Mouse (Mus musculus) midbrain, embryonic 14.5 days (tissue): ENCODE results near the gene Slc45a1. TPM values are rescaled to one million over a fixed set of nuclear protein-coding genes. Genes with fewer than 3 reads are reported as not detected.

Source experiments
- ATAC-seq: fragments of 200-750 bp; cut with Nextera tagmentation; 2 replicates; pipeline ENCODE4 v1.8.0; 2017; ENCODE audit warnings: moderate number of reproducible peaks, moderate library complexity; ENCODE audit not compliant: low FRiP score, low TSS enrichment
- DNase-seq: peaks from one replicate; pipeline ENCODE4 v3.0.0-alpha.2; 2015
- H3K27ac ChIP-seq: fragments of 300-500 bp; sonication (generic); replicated peaks from 2 replicates; pipeline ENCODE4 v1.5.1; 2014; ENCODE audit warnings: mild to moderate bottlenecking, low read depth, low read length, moderate library complexity
- H3K27me3 ChIP-seq: fragments of 300-500 bp; sonication (generic); 2 replicates; pipeline ENCODE4 v1.6.1; 2014; ENCODE audit warnings: low read length, control low read depth, mixed read lengths; ENCODE audit not compliant: control insufficient read depth, insufficient read depth
- H3K36me3 ChIP-seq: fragments of 300-500 bp; sonication (generic); 2 replicates; pipeline ENCODE4 v1.6.1; 2014; ENCODE audit warnings: low read length, control low read depth; ENCODE audit not compliant: control insufficient read depth, insufficient read depth
- H3K4me1 ChIP-seq: fragments of 300-500 bp; sonication (generic); 2 replicates; pipeline ENCODE4 v1.6.1; 2014; ENCODE audit warnings: mild to moderate bottlenecking, antibody characterized with exemption, low read length, control low read depth; ENCODE audit not compliant: control insufficient read depth, insufficient read depth
- H3K4me2 ChIP-seq: fragments of 300-500 bp; sonication (generic); 2 replicates; pipeline ENCODE4 v1.6.1; 2014; ENCODE audit warnings: mild to moderate bottlenecking, low read length, moderate library complexity
- H3K4me3 ChIP-seq: fragments of 300-500 bp; sonication (generic); replicated peaks from 2 replicates; pipeline ENCODE4 v1.5.1; 2014; ENCODE audit warnings: low read depth, low read length
- H3K9ac ChIP-seq: fragments of 300-500 bp; sonication (generic); replicated peaks from 2 replicates; pipeline ENCODE4 v1.6.1; 2014; ENCODE audit warnings: mild to moderate bottlenecking, low read length, moderate library complexity
- H3K9me3 ChIP-seq: fragments of 300-500 bp; sonication (generic); 2 replicates; pipeline ENCODE4 v1.6.1; 2016; ENCODE audit warnings: low read length, control low read depth, mixed read lengths; ENCODE audit not compliant: control insufficient read depth
- WGBS: fragments of 180-500 bp; shearing (Covaris S2); extraction: QIAGEN DNeasy Blood & Tissue Kit; methylation state at CpG from one replicate; pipeline ENCODE4 v1.1.7; 2014; 5-methylcytosine and 5-hydroxymethylcytosine counted together
- polyA plus RNA-seq: library from polyadenylated mRNA; unstranded; fragments of >200 nt; fragmentation: Nextera tagmentation; extraction: Ambion mirVana; gene quantifications from 2 replicates; pipeline ENCODE4 v1.2.1, GENCODE M21; 2014

Slc45a1 gene
- polyA plus RNA-seq, 1 experiment from 2014 or later = 28.0 TPM

DNA sequence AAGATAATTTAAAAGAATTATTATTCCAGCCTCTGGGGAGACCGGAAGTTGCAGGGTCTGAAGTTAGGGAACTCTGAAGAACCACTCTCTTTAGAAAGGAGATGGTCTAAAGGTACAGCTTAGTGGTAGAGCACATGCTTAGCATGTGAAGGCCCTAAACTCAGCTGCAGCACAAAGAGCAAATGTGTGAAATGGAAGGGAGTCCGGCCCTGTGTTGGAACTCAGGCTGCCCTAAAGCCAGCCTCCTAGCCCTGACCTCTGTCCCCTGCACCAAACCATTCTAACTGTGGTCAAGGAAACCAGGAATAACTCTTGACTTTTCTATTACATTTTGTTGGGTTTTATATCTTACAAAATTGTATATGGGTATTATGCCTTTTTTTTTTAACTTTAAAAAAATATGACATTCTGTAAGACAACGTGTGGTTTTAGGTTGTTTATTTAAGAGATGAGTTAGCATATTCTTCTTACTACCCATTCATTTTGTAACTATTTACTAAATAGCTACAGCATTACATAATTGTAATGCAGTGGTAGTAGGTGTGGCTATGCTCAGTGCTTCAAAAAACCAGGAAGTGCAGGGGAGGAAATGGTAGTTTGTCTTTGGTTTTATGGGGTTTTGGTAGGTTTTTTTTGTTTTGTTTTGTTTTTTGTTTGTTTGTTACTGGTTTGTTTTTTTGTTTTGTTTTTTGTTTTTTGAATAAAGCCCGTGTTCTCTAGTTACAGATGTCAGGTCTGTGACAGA is 58.3 kb downstream of the Slc45a1 start:
- ATAC-seq = no peak
- Histone ChIP-seq H3K27ac (no peak overlapping the region), H3K36me3 (no peaks in the 10 kb centered on the region), H3K9me3 (no peaks in the 10 kb centered on the region), H3K9ac (no peak overlapping the region), H3K27me3 (no peaks in the 10 kb centered on the region), H3K4me3 (no peak overlapping the region), H3K4me2 (no peak overlapping the region), H3K4me1 (peaks cover 11% of the 10 kb centered on the region; the same call in 1 of the 2 replicates)
- no peak for DNase-seq
- 88% methylated on average over 4 of the region's 4 CpGs for WGBS

DNA sequence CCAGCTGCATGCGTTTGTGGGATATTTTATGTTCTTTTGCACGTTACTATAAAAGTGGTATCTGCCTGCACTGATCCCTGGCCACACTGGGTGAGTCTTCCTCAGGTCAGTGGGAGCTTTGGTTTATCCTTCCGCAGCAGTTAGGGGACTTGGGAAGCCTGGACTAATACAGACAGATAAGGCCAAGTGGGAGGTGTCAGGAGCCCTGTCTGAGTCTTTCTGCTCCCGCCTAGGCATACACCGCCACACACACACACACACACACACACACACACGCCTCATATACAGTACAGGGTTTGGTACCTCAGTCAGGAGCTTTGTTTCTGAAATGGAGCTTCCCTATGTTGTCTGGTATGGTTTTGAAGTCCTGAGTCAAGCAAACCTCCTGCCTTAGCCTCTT is 59.9 kb downstream of the Slc45a1 start:
- no peak for DNase-seq
- no peak overlapping the region for H3K4me2 ChIP-seq
- 77% methylated on average over 6 of the region's 6 CpGs for WGBS
- H3K27me3 ChIP-seq = no peaks in the 10 kb centered on the region
- H3K4me3 ChIP-seq = no peak overlapping the region
- no peaks in the 10 kb centered on the region for H3K36me3 ChIP-seq
- no peaks in the 10 kb centered on the region for H3K9me3 ChIP-seq
- no peak overlapping the region for H3K27ac ChIP-seq
- ATAC-seq = no peak
- peaks cover 18% of the 10 kb centered on the region for H3K4me1 ChIP-seq
- H3K9ac ChIP-seq = no peak overlapping the region

DNA sequence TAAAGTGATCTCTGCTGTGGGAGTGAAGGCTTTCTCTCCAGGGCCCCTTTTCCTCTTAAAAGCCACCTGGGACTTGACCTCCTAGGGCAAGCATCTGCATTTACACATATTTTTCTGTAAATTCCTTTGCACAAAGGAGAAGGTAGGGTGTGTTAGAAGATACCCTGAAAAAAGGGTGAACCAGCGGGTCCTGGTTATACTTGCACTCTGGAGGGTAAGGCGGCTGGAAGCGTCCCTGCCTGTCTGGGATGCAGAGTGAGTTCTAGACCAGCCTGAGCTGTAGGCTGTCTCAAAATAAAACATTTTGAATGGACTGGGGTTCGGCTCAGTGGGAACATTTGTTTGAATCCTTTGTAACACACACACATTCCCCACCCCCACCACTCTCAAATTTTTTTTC is 60.4 kb downstream of the Slc45a1 start:
- Histone ChIP-seq H3K4me2 (no peak overlapping the region), H3K27me3 (no peaks in the 10 kb centered on the region), H3K9me3 (no peaks in the 10 kb centered on the region), H3K9ac (no peak overlapping the region), H3K36me3 (no peaks in the 10 kb centered on the region), H3K4me1 (peaks cover 23% of the 10 kb centered on the region), H3K27ac (no peak overlapping the region), H3K4me3 (no peak overlapping the region)
- ATAC-seq (no peak), DNase-seq (no peak)
- WGBS = 74% methylated on average over 4 of the region's 4 CpGs

- ATAC-seq = no peak
- Histone ChIP-seq H3K4me1 (peaks cover 27% of the 10 kb centered on the region), H3K9ac (no peak overlapping the region), H3K36me3 (no peaks in the 10 kb centered on the region), H3K9me3 (no peaks in the 10 kb centered on the region), H3K27me3 (no peaks in the 10 kb centered on the region), H3K27ac (no peak overlapping the region), H3K4me3 (no peak overlapping the region), H3K4me2 (no peak overlapping the region)
- no peak for DNase-seq
- WGBS = 45% methylated on average over 3 of the region's 3 CpGs
These were observed 61.2 kb downstream of the Slc45a1 start for GRCm38 (mm10) chr4:150590621-150591282.

DNA sequence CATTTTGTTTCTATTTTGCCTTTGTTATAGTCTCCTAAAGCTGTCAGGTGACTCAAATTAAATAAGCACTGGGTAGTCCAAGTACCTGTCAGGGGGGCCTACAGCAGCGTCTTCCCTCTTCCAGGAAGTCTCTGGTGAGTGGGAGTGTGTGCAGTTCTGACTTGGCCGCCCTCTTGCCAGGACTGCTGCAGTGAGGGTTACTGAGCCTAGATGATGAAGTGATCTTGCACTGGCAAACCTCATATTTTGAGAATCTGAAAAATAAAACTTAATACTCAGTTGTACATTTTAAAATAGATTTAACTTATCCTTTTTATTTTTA is 63.7 kb downstream of the Slc45a1 start:
- ATAC-seq (no peak), DNase-seq (no peak)
- Histone ChIP-seq H3K4me2 (no peak overlapping the region), H3K36me3 (no peaks in the 10 kb centered on the region), H3K27me3 (no peaks in the 10 kb centered on the region), H3K9me3 (no peaks in the 10 kb centered on the region), H3K9ac (no peak overlapping the region), H3K27ac (no peak overlapping the region), H3K4me3 (no peak overlapping the region), H3K4me1 (peaks cover 46% of the 10 kb centered on the region)
- 82% methylated on average over 2 of the region's 2 CpGs for WGBS

DNA sequence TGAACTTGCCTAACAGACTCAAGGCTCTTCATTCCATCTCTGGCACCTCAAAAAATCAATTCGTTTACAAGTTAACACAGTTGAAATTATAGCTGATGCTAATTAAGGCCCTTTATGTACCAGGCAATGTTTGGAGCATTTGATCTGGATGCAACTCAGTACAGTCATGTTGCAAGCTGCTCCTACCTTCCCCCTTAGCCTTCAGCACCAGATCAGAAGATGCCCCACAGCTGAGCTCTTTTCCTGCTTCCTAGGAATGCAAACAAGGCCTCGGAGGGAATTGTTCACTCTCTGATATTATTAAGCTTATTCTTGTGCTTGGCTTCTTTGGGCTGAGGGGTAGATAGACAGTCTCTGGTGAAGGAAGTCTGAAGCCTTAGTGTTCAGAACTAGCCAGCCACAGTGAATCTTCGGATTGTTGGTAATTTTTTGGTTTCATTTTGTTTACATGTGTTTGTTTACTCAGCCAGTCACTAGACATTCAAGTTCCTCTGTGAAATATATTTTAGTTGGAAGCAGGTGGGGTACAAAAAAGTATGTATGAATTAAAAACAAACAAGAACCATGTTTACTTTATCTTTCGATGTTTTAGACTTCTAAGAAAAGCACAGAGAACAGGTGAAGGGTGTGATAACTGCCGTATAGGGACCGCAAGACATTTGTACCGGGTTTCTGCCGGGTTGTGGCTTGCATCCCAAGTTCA is 64.2 kb downstream of the Slc45a1 start:
- H3K4me3 ChIP-seq = no peak overlapping the region
- H3K4me2 ChIP-seq = no peak overlapping the region
- no peak overlapping the region for H3K9ac ChIP-seq
- peaks cover 51% of the 10 kb centered on the region for H3K4me1 ChIP-seq
- no peaks in the 10 kb centered on the region for H3K27me3 ChIP-seq
- 88% methylated on average over 8 of the region's 8 CpGs for whole genome bisulfite sequencing
- ATAC-seq = no peak
- no peaks in the 10 kb centered on the region for H3K36me3 ChIP-seq
- DNase-seq = peak; percentile 31
- H3K9me3 ChIP-seq = no peaks in the 10 kb centered on the region
- peak overlapping the region; percentile 45; the same call in 1 of the 2 replicates for H3K27ac ChIP-seq

- Histone ChIP-seq H3K36me3 (no peaks in the 10 kb centered on the region), H3K4me3 (no peak overlapping the region), H3K9ac (no peak overlapping the region), H3K9me3 (no peaks in the 10 kb centered on the region), H3K4me1 (peaks cover 54% of the 10 kb centered on the region), H3K4me2 (no peak overlapping the region), H3K27ac (no peak overlapping the region), H3K27me3 (no peaks in the 10 kb centered on the region)
- WGBS = 95% methylated on average over 5 of the region's 5 CpGs
- ATAC-seq (no peak), DNase-seq (no peak)
These were observed 65.7 kb downstream of the Slc45a1 start for GRCm38 (mm10) chr4:150586275-150586674.

GRCm38 (mm10) chr4:150585800-150586199 is 66.2 kb downstream of the Slc45a1 start:
- ATAC-seq = no peak
- H3K27ac ChIP-seq = no peak overlapping the region

More at GRCm38 (mm10) chr4:150585800-150586199, 66.2 kb downstream of the Slc45a1 start:
- WGBS = 92% methylated on average over 2 of the region's 2 CpGs
- Histone ChIP-seq H3K27me3 (no peaks in the 10 kb centered on the region), H3K36me3 (no peaks in the 10 kb centered on the region), H3K4me2 (no peak overlapping the region), H3K4me3 (no peak overlapping the region), H3K9ac (no peak overlapping the region), H3K4me1 (peaks cover 54% of the 10 kb centered on the region), H3K9me3 (no peaks in the 10 kb centered on the region)
- DNase-seq = no peak
